Mouse (Mus musculus) intestine, embryonic 15.5 days (tissue): ENCODE measurements at regions not wholly inside any gene's neighbourhood (a gene's known extent, or its start where the extent isn't known, plus 50 kb on each side); places are given as distances from the start of the nearest gene placed in this dataset.
"Not testable (repeated sequence)": the region's sequence is repeated elsewhere in the genome, so short reads cannot be mapped to it uniquely, and the experiment has no call there.

Source experiments
- ATAC-seq: fragments of 200-750 bp; cut with Nextera tagmentation; 2 replicates; pipeline ENCODE4 v1.8.0; 2017; ENCODE audit warnings: moderate TSS enrichment, moderate library complexity
- H3K27ac ChIP-seq: fragments of 300-500 bp; sonication (generic); 2 replicates; pipeline ENCODE4 v1.5.1; 2015; ENCODE audit warnings: mild to moderate bottlenecking, inconsistent platforms
- H3K27me3 ChIP-seq: fragments of 300-500 bp; sonication (generic); replicated peaks from 2 replicates; pipeline ENCODE4 v1.6.1; 2015; ENCODE audit warnings: inconsistent platforms
- H3K36me3 ChIP-seq: fragments of 300-500 bp; sonication (generic); 2 replicates; pipeline ENCODE4 v1.6.1; 2015; ENCODE audit warnings: inconsistent platforms
- H3K4me1 ChIP-seq: fragments of 300-500 bp; sonication (generic); replicated peaks from 2 replicates; pipeline ENCODE4 v1.6.1; 2015; ENCODE audit warnings: inconsistent platforms
- H3K4me2 ChIP-seq: fragments of 300-500 bp; sonication (generic); replicated peaks from 2 replicates; pipeline ENCODE4 v1.6.1; 2015; ENCODE audit warnings: mild to moderate bottlenecking, inconsistent platforms
- H3K4me3 ChIP-seq: fragments of 300-500 bp; sonication (generic); replicated peaks from 2 replicates; pipeline ENCODE4 v1.5.1; 2015; ENCODE audit warnings: inconsistent platforms
- H3K9ac ChIP-seq: fragments of 300-500 bp; sonication (generic); 2 replicates; pipeline ENCODE4 v1.6.1; 2015; ENCODE audit warnings: inconsistent platforms
- H3K9me3 ChIP-seq: fragments of 300-500 bp; sonication (generic); 2 replicates; pipeline ENCODE4 v1.6.1; 2016; ENCODE audit warnings: inconsistent platforms
- WGBS: fragments of 180-500 bp; shearing (Covaris S2); methylation state at CpG from one replicate; pipeline ENCODE4 v1.1.7; 2015; 5-methylcytosine and 5-hydroxymethylcytosine counted together

DNA sequence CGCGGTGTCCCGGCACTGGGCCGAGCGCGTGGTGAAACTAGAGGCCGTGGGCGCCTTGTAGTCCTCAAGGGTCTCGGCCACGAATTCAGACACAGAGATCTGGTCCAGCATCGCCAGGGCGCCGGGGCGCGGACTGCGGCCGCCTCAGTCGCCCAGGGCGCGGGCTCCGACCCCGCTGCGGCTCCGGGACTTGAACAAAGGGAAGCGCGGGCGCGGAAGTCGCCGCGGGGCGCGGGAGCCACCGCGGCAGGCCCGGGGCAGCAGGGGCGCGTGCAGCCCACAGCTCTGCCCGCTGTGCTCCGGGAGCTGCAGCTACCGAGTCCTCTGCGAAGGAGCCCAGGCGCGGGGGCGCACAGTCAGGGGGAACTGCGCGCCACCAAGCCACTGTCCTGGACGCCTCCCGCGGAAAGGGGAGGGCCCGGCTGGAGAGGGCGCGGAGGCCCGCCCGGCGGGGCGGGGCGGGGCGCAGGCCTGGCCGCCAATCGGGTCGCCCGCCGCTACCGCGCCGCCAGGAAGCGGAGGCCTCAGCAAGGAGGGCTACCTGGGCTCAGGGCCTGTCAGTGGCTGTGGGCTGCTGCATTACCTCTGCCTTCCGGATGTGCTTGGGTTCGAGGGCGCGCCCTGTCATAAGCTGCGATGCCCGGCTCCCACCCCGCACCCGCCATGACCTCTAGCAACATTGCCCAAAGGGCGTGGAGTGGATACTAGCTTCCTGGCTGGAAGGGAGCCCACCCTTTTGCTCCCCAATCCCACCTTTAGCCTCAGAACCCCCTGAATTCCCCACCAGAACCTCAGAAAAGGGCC, 155.2 kb upstream of the 9030624G23Rik start:
- H3K4me1 ChIP-seq, H3K27me3 ChIP-seq, ATAC-seq, H3K36me3 ChIP-seq, H3K9me3 ChIP-seq: not testable (repeated sequence)
- H3K4me2 ChIP-seq, result peak overlapping the region; percentile 59
- under 1% methylated on average over 58 of the region's 77 CpGs for WGBS
- H3K9ac ChIP-seq, result peak overlapping the region; percentile 69
- peak overlapping the region; percentile 64 for H3K4me3 ChIP-seq
- 0 out of 2 replicates have a peak overlapping the region, but pooled peaks have one; percentile 22 for H3K27ac ChIP-seq
